Mouse (Mus musculus) forebrain, embryonic 14.5 days (tissue): Measurements from ENCODE around the gene Stim2. TPM values are rescaled to one million over a fixed set of nuclear protein-coding genes. Genes with fewer than 3 reads are reported as not detected.

Experiments
- ATAC-seq: fragments of 200-750 bp; cut with Nextera tagmentation; 2 replicates; pipeline ENCODE4 v1.8.0; 2017; ENCODE audit warnings: mild to moderate bottlenecking, moderate library complexity
- DNase-seq: peaks from one replicate; pipeline ENCODE4 v3.0.0-alpha.2; 2015; ENCODE audit warnings: low spot score
- H3K27ac ChIP-seq: fragments of 300-500 bp; sonication (generic); 2 replicates; pipeline ENCODE4 v1.5.1; 2014; ENCODE audit warnings: low read depth, mild to moderate bottlenecking, control low read depth, low read length, moderate library complexity
- H3K27me3 ChIP-seq: fragments of 300-500 bp; sonication (generic); replicated peaks from 2 replicates; pipeline ENCODE4 v1.6.1; 2014; ENCODE audit warnings: low read length, control low read depth, mixed read lengths; ENCODE audit not compliant: control insufficient read depth, insufficient read depth
- H3K36me3 ChIP-seq: fragments of 300-500 bp; sonication (generic); 2 replicates; pipeline ENCODE4 v1.6.1; 2014; ENCODE audit warnings: low read length, control low read depth; ENCODE audit not compliant: control insufficient read depth, insufficient read depth
- H3K4me1 ChIP-seq: fragments of 300-500 bp; sonication (generic); 2 replicates; pipeline ENCODE4 v1.6.1; 2014; ENCODE audit warnings: antibody characterized with exemption, low read length, control low read depth; ENCODE audit not compliant: control insufficient read depth, insufficient read depth
- H3K4me2 ChIP-seq: fragments of 300-500 bp; sonication (generic); 2 replicates; pipeline ENCODE4 v1.6.1; 2014; ENCODE audit warnings: mild to moderate bottlenecking, control low read depth, low read length
- H3K4me3 ChIP-seq: fragments of 300-500 bp; sonication (generic); 2 replicates; pipeline ENCODE4 v1.5.1; 2014; ENCODE audit warnings: low read depth, low read length, control low read depth
- H3K9ac ChIP-seq: fragments of 300-500 bp; sonication (generic); 2 replicates; pipeline ENCODE4 v1.6.1; 2014; ENCODE audit warnings: mild to moderate bottlenecking, low read length, control low read depth, moderate library complexity
- H3K9me3 ChIP-seq: fragments of 300-500 bp; sonication (generic); replicated peaks from 2 replicates; pipeline ENCODE4 v1.6.1; 2016; ENCODE audit warnings: low read length, control low read depth, mixed read lengths; ENCODE audit not compliant: control insufficient read depth
- WGBS: fragments of 180-500 bp; shearing (Covaris S2); extraction: QIAGEN DNeasy Blood & Tissue Kit; methylation state at CpG from one replicate; pipeline ENCODE4 v1.1.7; 2014; 5-methylcytosine and 5-hydroxymethylcytosine counted together
- polyA plus RNA-seq: library from polyadenylated mRNA; unstranded; fragments of >200 nt; fragmentation: Nextera tagmentation; extraction: Ambion mirVana; gene quantifications from 2 replicates; pipeline ENCODE4 v1.2.1, GENCODE M21; 2014

Stim2 gene
- polyA plus RNA-seq, 1 experiment from 2014 or later, result 21.0 TPM

- Histone ChIP-seq H3K9me3 (no peaks in the 10 kb centered on the region), H3K27me3 (no peaks in the 10 kb centered on the region), H3K4me1 (no peaks in the 10 kb centered on the region), H3K36me3 (no peaks in the 10 kb centered on the region), H3K4me2 (no peak overlapping the region), H3K9ac (no peak overlapping the region), H3K4me3 (no peak overlapping the region), H3K27ac (no peak overlapping the region)
- DNase-seq (no peak), ATAC-seq (no peak)
- 85% methylated on average over 7 of the region's 7 CpGs for WGBS
Measured at GRCm38 (mm10) chr5:54062079-54062478, 63.8 kb downstream of the Stim2 start.

GRCm38 (mm10) chr5:54067591-54067990, 69.3 kb downstream of the Stim2 start:
- DNase-seq (no peak), ATAC-seq (no peak)
- no peak overlapping the region for H3K27ac ChIP-seq
- H3K27me3 ChIP-seq, result no peaks in the 10 kb centered on the region
- no peaks in the 10 kb centered on the region for H3K36me3 ChIP-seq
- H3K4me3 ChIP-seq, result no peak overlapping the region
- H3K9ac ChIP-seq, result no peak overlapping the region
- WGBS, result 94% methylated on average over 3 of the region's 3 CpGs
- H3K9me3 ChIP-seq, result no peaks in the 10 kb centered on the region
- no peaks in the 10 kb centered on the region for H3K4me1 ChIP-seq
- H3K4me2 ChIP-seq, result no peak overlapping the region

GRCm38 (mm10) chr5:54070549-54070948, 72.2 kb downstream of the Stim2 start:
- Histone ChIP-seq H3K4me1 (no peaks in the 10 kb centered on the region), H3K4me2 (no peak overlapping the region), H3K27me3 (no peaks in the 10 kb centered on the region), H3K9ac (no peak overlapping the region), H3K9me3 (no peaks in the 10 kb centered on the region), H3K27ac (no peak overlapping the region), H3K36me3 (no peaks in the 10 kb centered on the region), H3K4me3 (no peak overlapping the region)
- ATAC-seq (no peak), DNase-seq (no peak)
- WGBS, result 96% methylated on average over 2 of the region's 2 CpGs

DNA sequence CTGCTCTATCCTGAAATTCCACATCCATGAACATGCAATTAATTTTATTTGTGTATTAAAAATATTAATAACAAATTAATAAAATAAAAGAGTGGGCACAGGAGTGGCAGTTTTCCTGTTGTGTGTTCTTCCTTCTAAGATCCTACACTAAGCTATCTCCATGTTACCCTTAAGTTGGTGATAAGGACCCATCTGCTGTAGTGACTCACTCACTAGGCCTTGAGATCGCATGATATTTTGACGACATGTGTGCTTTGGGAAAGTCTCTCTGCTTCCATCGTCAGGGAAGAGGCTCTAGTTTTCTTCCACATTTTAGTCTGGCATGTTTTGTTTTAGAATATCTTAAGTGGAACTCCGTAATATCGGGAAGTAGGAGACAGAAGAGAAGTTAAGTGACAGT, 73.0 kb downstream of the Stim2 start:
- H3K4me3 ChIP-seq, result no peak overlapping the region
- no peak overlapping the region for H3K9ac ChIP-seq
- no peak for DNase-seq
- H3K36me3 ChIP-seq, result no peaks in the 10 kb centered on the region
- H3K9me3 ChIP-seq, result no peaks in the 10 kb centered on the region
- ATAC-seq, result no peak
- no peak overlapping the region for H3K27ac ChIP-seq
- H3K4me1 ChIP-seq, result no peaks in the 10 kb centered on the region
- 93% methylated on average over 5 of the region's 5 CpGs for WGBS
- H3K4me2 ChIP-seq, result no peak overlapping the region
- no peaks in the 10 kb centered on the region for H3K27me3 ChIP-seq

- Histone ChIP-seq H3K4me3 (no peak overlapping the region), H3K27me3 (no peaks in the 10 kb centered on the region), H3K9me3 (no peaks in the 10 kb centered on the region), H3K36me3 (no peaks in the 10 kb centered on the region), H3K27ac (no peak overlapping the region), H3K9ac (no peak overlapping the region), H3K4me2 (no peak overlapping the region), H3K4me1 (no peaks in the 10 kb centered on the region)
- DNase-seq, result no peak
- WGBS, result 91% methylated on average over 7 of the region's 7 CpGs
- no peak for ATAC-seq
Measured at GRCm38 (mm10) chr5:54071705-54072104, 73.4 kb downstream of the Stim2 start.

DNA sequence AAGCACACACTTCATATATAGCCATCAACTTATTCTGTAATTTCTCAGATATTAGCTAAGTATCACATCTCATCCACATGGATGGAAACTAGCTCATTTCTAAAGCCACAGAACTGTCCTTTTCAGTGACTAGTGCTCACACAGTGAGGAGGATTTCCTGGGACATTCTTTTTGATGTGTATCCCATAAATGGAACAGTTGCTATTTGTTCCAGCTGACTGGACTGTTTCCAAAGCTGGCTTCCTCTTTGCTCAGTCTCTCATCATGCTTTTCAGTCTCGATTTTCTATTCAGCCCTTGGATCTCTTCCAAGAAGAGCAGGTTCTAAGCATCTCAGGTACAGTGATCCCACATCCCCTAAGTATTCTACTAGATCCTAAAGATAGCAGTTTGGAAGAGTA, 75.0 kb downstream of the Stim2 start:
- 3% methylated on average over 1 of the region's 1 CpGs for WGBS
- no peak overlapping the region for H3K27ac ChIP-seq
- ATAC-seq, result no peak

DNA sequence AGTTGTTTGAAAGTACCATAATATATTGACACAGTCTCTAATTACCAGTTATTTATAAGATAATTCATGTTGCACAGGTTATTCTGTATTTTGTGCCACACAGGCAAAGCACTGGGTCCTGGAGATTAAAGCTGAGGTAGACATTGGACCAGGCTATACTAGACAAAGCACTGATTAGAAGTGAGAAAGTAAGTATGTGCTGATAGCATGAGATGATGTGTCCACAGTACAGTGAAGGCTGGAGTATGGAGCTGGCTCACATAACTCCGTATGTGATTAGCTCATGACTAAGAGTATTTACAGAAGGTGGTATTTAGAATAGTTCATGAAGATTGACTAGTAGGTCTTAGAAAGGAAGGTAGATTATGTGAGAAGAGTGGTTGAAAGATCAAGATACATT, 81.7 kb downstream of the Stim2 start:
- Histone ChIP-seq H3K4me1 (no peaks in the 10 kb centered on the region), H3K9ac (no peak overlapping the region), H3K9me3 (no peaks in the 10 kb centered on the region), H3K27ac (no peak overlapping the region), H3K27me3 (no peaks in the 10 kb centered on the region), H3K36me3 (no peaks in the 10 kb centered on the region), H3K4me2 (no peak overlapping the region), H3K4me3 (no peak overlapping the region)
- DNase-seq, result no peak
- 84% methylated on average over 1 of the region's 1 CpGs for WGBS
- ATAC-seq, result no peak

More for the DNA sequence above, 75.0 kb downstream of the Stim2 start:
- H3K9ac ChIP-seq, result no peak overlapping the region
- H3K4me1 ChIP-seq, result no peaks in the 10 kb centered on the region
- peak; percentile 54 for DNase-seq
- H3K9me3 ChIP-seq, result no peaks in the 10 kb centered on the region
- H3K4me2 ChIP-seq, result no peak overlapping the region
- H3K36me3 ChIP-seq, result no peaks in the 10 kb centered on the region
- no peaks in the 10 kb centered on the region for H3K27me3 ChIP-seq
- no peak overlapping the region for H3K4me3 ChIP-seq

GRCm38 (mm10) chr5:54087912-54088311, 89.6 kb downstream of the Stim2 start:
- H3K4me1 ChIP-seq, result no peaks in the 10 kb centered on the region
- DNase-seq, result no peak
- 93% methylated on average over 3 of the region's 3 CpGs for WGBS
- H3K27me3 ChIP-seq, result no peaks in the 10 kb centered on the region
- no peak for ATAC-seq
- no peaks in the 10 kb centered on the region for H3K36me3 ChIP-seq
- H3K4me2 ChIP-seq, result no peak overlapping the region
- no peak overlapping the region for H3K9ac ChIP-seq
- no peaks in the 10 kb centered on the region for H3K9me3 ChIP-seq
- no peak overlapping the region for H3K4me3 ChIP-seq
- no peak overlapping the region for H3K27ac ChIP-seq

GRCm38 (mm10) chr5:54098219-54098618, 99.9 kb downstream of the Stim2 start:
- H3K9ac ChIP-seq, result no peak overlapping the region
- H3K27me3 ChIP-seq, result no peaks in the 10 kb centered on the region
- DNase-seq, result no peak
- no peaks in the 10 kb centered on the region for H3K9me3 ChIP-seq
- 79% methylated on average over 6 of the region's 6 CpGs for WGBS
- no peak overlapping the region for H3K4me2 ChIP-seq
- no peak overlapping the region for H3K27ac ChIP-seq
- H3K4me1 ChIP-seq, result peaks cover 6% of the 10 kb centered on the region; the same call in 1 of the 2 replicates
- no peaks in the 10 kb centered on the region for H3K36me3 ChIP-seq
- ATAC-seq, result no peak
- no peak overlapping the region for H3K4me3 ChIP-seq
